Comparison of ENCODE assay signal across 8 mouse cellular contexts in the genomic region with DNA sequence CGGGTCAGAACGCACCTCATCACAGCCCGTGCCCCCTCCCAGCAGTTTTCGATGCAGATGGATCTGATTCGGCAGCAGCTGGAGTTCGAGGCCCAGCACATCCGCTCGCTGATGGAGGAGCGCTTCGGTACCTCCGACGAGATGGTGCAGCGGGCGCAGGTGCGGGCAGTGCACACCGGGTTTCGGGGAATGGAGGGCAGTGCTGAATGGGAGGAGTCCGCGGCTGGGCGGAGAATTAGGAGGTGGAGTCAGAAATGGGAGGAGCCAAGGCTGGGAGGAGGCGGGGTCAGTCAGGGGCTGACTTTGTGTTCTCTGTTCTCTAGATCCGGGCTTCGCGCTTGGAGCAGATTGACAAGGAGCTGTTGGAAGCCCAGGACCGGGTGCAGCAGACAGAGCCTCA. TPM values are rescaled to one million over a fixed set of nuclear protein-coding genes. Genes with fewer than 3 reads are reported as not detected.
DNase-seq lines count a peak whose midpoint lies in the region; ATAC-seq and TF ChIP-seq lines count a peak whose summit lies in the region.

No protein-coding gene starts in this region.

- peaks cover 47% of the 10 kb centered on the region for H3K27me3 ChIP-seq in lung, embryonic 14.5 days (ENCODE audit: insufficient read depth, low read length)
- no peaks in the 10 kb centered on the region for H3K27me3 ChIP-seq in forebrain, postnatal 0 days (ENCODE audit: insufficient read depth, low read length)
- H3K27me3 ChIP-seq in limb, embryonic 15.5 days = peaks cover 69% of the 10 kb centered on the region

- intact Hi-C loops in left cerebral cortex, postnatal 10 days (cut with DNase I) = no loop called here
- intact Hi-C loops in left cerebral cortex, postnatal 25 days (cut with DNase I) = no loop called here

- peak overlapping the region; percentile 43 for H3K4me2 ChIP-seq in lung, embryonic 14.5 days
- H3K4me2 ChIP-seq in forebrain, postnatal 0 days (ENCODE audit: low read depth) = 0 out of 2 replicates have a peak overlapping the region, but pooled peaks have one; percentile 3
- H3K4me2 ChIP-seq in limb, embryonic 15.5 days = peak overlapping the region; percentile 12; the same call in 1 of the 2 replicates

- no peak overlapping the region for H3K27ac ChIP-seq in lung, embryonic 14.5 days (ENCODE audit: low read depth)
- no peak overlapping the region for H3K27ac ChIP-seq in forebrain, postnatal 0 days (ENCODE audit: low read depth, low read length)
- no peak overlapping the region for H3K27ac ChIP-seq in limb, embryonic 15.5 days

- H3K4me1 ChIP-seq in lung, embryonic 14.5 days (ENCODE audit: insufficient read depth) = no peaks in the 10 kb centered on the region
- H3K4me1 ChIP-seq in lung, adult 2 months (ENCODE audit: control insufficient read depth, insufficient read depth, low read length) = no peaks in the 10 kb centered on the region
- H3K4me1 ChIP-seq in forebrain, postnatal 0 days (ENCODE audit: insufficient read depth) = peaks cover 20% of the 10 kb centered on the region
- peaks cover 9% of the 10 kb centered on the region for H3K4me1 ChIP-seq in limb, embryonic 15.5 days

- 8% methylated on average over 25 of the region's 25 CpGs for WGBS in lung, embryonic 14.5 days
- 13% methylated on average over 25 of the region's 25 CpGs for WGBS in lung, adult 2 months
- 42% methylated on average over 25 of the region's 25 CpGs for WGBS in forebrain, postnatal 0 days
- 12% methylated on average over 24 of the region's 25 CpGs for WGBS in limb, embryonic 15.5 days

- no peak for TF ChIP-seq CTCF in lung, embryonic 14.5 days (IDR thresholded peaks at IDR 0.05; ENCODE audit: low read depth)
- TF ChIP-seq CTCF in lung, adult 2 months (IDR thresholded peaks at IDR 0.05; ENCODE audit: insufficient read depth, low read length) = no peak
- no peak for TF ChIP-seq CTCF in forebrain, postnatal 0 days (IDR thresholded peaks at IDR 0.05; ENCODE audit: low read depth)

- H3K9ac ChIP-seq in lung, embryonic 14.5 days = 0 out of 2 replicates have a peak overlapping the region, but pooled peaks have one; percentile 5
- no peak overlapping the region for H3K9ac ChIP-seq in forebrain, postnatal 0 days
- H3K9ac ChIP-seq in limb, embryonic 15.5 days = no peak overlapping the region

- no peaks in the 10 kb centered on the region for H3K36me3 ChIP-seq in lung, embryonic 14.5 days (ENCODE audit: insufficient read depth)
- peaks cover 77% of the 10 kb centered on the region for H3K36me3 ChIP-seq in forebrain, postnatal 0 days (ENCODE audit: insufficient read depth)
- 0 out of 2 replicates have a peak, but pooled peaks cover 5% of the 10 kb centered on the region for H3K36me3 ChIP-seq in limb, embryonic 15.5 days

- peak; percentile 55 for DNase-seq in lung, embryonic 14.5 days
- DNase-seq in lung, adult 2 months = no peak
- DNase-seq in forebrain, postnatal 0 days = no peak
- DNase-seq in left cerebral cortex, postnatal 10 days (ENCODE audit: extremely low spot score in 1 of 2, low spot score in 2 of 2) = no peak
- DNase-seq in left cerebral cortex, postnatal 25 days (ENCODE audit: low spot score in 2 of 2) = no peak
- no peak for DNase-seq in embryo, embryonic 9.5 days (ENCODE audit: extremely low spot score)

- no peak for TF ChIP-seq POLR2A in lung, adult 2 months (IDR thresholded peaks at IDR 0.05; ENCODE audit: borderline replicate concordance, extremely low read depth, low read depth, low read length)

- ATAC-seq in lung, embryonic 14.5 days (ENCODE audit: insufficient read depth) = no peak
- ATAC-seq in forebrain, postnatal 0 days = no peak
- ATAC-seq in limb, embryonic 15.5 days (ENCODE audit: insufficient number of reproducible peaks, low FRiP score, low TSS enrichment, low read depth) = no peak
- peak; percentile 60; the same call in 1 of the 2 replicates for ATAC-seq in monocyte, adult 5-6 weeks (replicated peaks; ENCODE audit: insufficient number of reproducible peaks, low FRiP score, low TSS enrichment, poor library complexity, severe bottlenecking)

- H3K9me3 ChIP-seq in lung, embryonic 14.5 days (ENCODE audit: low read depth, low read length) = no peaks in the 10 kb centered on the region
- H3K9me3 ChIP-seq in forebrain, postnatal 0 days (ENCODE audit: low read length) = no peaks in the 10 kb centered on the region
- H3K9me3 ChIP-seq in limb, embryonic 15.5 days = no peaks in the 10 kb centered on the region

- H3K4me3 ChIP-seq in lung, embryonic 14.5 days (ENCODE audit: low read depth, low read length) = 0 out of 2 replicates have a peak overlapping the region, but pooled peaks have one; percentile 8
- no peak overlapping the region for H3K4me3 ChIP-seq in lung, adult 2 months (replicated peaks; ENCODE audit: extremely low read depth, low read depth, low read length)
- no peak overlapping the region for H3K4me3 ChIP-seq in forebrain, postnatal 0 days (ENCODE audit: low read depth, low read length)
- no peak overlapping the region for H3K4me3 ChIP-seq in limb, embryonic 15.5 days

RNA-seq across cellular contexts. Expression of a gene that starts 9.1 kb away (rescaled TPM):
- 0.62 and 0.96 TPM in 2 replicates for polyA plus RNA-seq in lung, embryonic 14.5 days (2014; fragmentation: Nextera tagmentation; extraction: Ambion mirVana)
- 3.8 and 4.1 TPM in 2 replicates for polyA plus RNA-seq in lung, adult 2 months (2012; rRNA removed)
- total RNA-seq in forebrain, postnatal 0 days (2014; rRNA removed) = 309 and 328 TPM in 2 replicates
- 85.3 and 112 TPM in 2 replicates for polyA plus RNA-seq in forebrain, postnatal 0 days (2015; fragmentation: Nextera tagmentation; extraction: Ambion mirVana)
- polyA plus RNA-seq in limb, embryonic 15.5 days (2015; fragmentation: Nextera tagmentation; extraction: Ambion mirVana) = 1.5 TPM in 2 replicates
- total RNA-seq in monocyte, adult 5-6 weeks (2017) = 2.3 TPM in 1 of 3 replicates, not detected in the others
- 100 to 1,000 TPM; 175 to 194 TPM for total RNA-seq in left cerebral cortex, postnatal 10 days (2021)
- total RNA-seq in left cerebral cortex, postnatal 25 days (2021) = 100 to 1,000 TPM in 1 of 2 experiments, 10 to 100 TPM in 1; 93.4 to 103 TPM

RNA-seq across cellular contexts. Expression of a gene that starts 12.6 kb away (rescaled TPM):
- polyA plus RNA-seq in lung, embryonic 14.5 days (2014; fragmentation: Nextera tagmentation; extraction: Ambion mirVana) = 1,192 and 1,202 TPM in 2 replicates
- 1,318 and 1,397 TPM in 2 replicates for polyA plus RNA-seq in lung, adult 2 months (2012; rRNA removed)
- 1,181 and 1,718 TPM in 2 replicates for total RNA-seq in forebrain, postnatal 0 days (2014; rRNA removed)
- polyA plus RNA-seq in forebrain, postnatal 0 days (2015; fragmentation: Nextera tagmentation; extraction: Ambion mirVana) = 681 and 897 TPM in 2 replicates
- 842 and 925 TPM in 2 replicates for polyA plus RNA-seq in limb, embryonic 15.5 days (2015; fragmentation: Nextera tagmentation; extraction: Ambion mirVana)
- total RNA-seq in monocyte, adult 5-6 weeks (2017) = 1,267 to 1,604 TPM (median 1,393 TPM) in 3 replicates
- total RNA-seq in left cerebral cortex, postnatal 10 days (2021) = 100 to 1,000 TPM; 784 to 803 TPM
- total RNA-seq in left cerebral cortex, postnatal 25 days (2021) = 100 to 1,000 TPM; 788 to 790 TPM

RNA-seq across cellular contexts. Expression of a gene that starts 15.5 kb away (rescaled TPM):
- polyA plus RNA-seq in lung, embryonic 14.5 days (2014; fragmentation: Nextera tagmentation; extraction: Ambion mirVana) = 41.7 and 41.8 TPM in 2 replicates
- polyA plus RNA-seq in lung, adult 2 months (2012; rRNA removed) = 58.4 and 62.4 TPM in 2 replicates
- 19.2 and 22.8 TPM in 2 replicates for total RNA-seq in forebrain, postnatal 0 days (2014; rRNA removed)
- polyA plus RNA-seq in forebrain, postnatal 0 days (2015; fragmentation: Nextera tagmentation; extraction: Ambion mirVana) = 32.4 and 35.6 TPM in 2 replicates
- polyA plus RNA-seq in limb, embryonic 15.5 days (2015; fragmentation: Nextera tagmentation; extraction: Ambion mirVana) = 54.4 and 56.0 TPM in 2 replicates
- 23.5 to 28.1 TPM (median 27.6 TPM) in 3 replicates for total RNA-seq in monocyte, adult 5-6 weeks (2017)
- 10 to 100 TPM; 19.9 to 21.0 TPM for total RNA-seq in left cerebral cortex, postnatal 10 days (2021)
- 10 to 100 TPM; 27.3 to 29.8 TPM for total RNA-seq in left cerebral cortex, postnatal 25 days (2021)

RNA-seq across cellular contexts. Expression of a gene that starts 24.4 kb away (rescaled TPM):
- 3.8 and 4.2 TPM in 2 replicates for polyA plus RNA-seq in lung, embryonic 14.5 days (2014; fragmentation: Nextera tagmentation; extraction: Ambion mirVana)
- 9.8 and 10.4 TPM in 2 replicates for polyA plus RNA-seq in lung, adult 2 months (2012; rRNA removed)
- 3.4 and 3.8 TPM in 2 replicates for total RNA-seq in forebrain, postnatal 0 days (2014; rRNA removed)
- 7.4 TPM in 2 replicates for polyA plus RNA-seq in forebrain, postnatal 0 days (2015; fragmentation: Nextera tagmentation; extraction: Ambion mirVana)
- polyA plus RNA-seq in limb, embryonic 15.5 days (2015; fragmentation: Nextera tagmentation; extraction: Ambion mirVana) = 4.3 and 5.0 TPM in 2 replicates
- 0.57 TPM in 1 of 3 replicates, not detected in the others for total RNA-seq in monocyte, adult 5-6 weeks (2017)
- 1 to 10 TPM; 9.8 to 9.9 TPM for total RNA-seq in left cerebral cortex, postnatal 10 days (2021)
- 1 to 10 TPM; 4.5 to 4.6 TPM for total RNA-seq in left cerebral cortex, postnatal 25 days (2021)

RNA-seq across cellular contexts. Expression of a gene that starts 24.9 kb away (rescaled TPM):
- 10.5 and 12.2 TPM in 2 replicates for polyA plus RNA-seq in lung, embryonic 14.5 days (2014; fragmentation: Nextera tagmentation; extraction: Ambion mirVana)
- 23.7 and 26.8 TPM in 2 replicates for polyA plus RNA-seq in lung, adult 2 months (2012; rRNA removed)
- 1.8 and 2.7 TPM in 2 replicates for total RNA-seq in forebrain, postnatal 0 days (2014; rRNA removed)
- 5.1 and 6.4 TPM in 2 replicates for polyA plus RNA-seq in forebrain, postnatal 0 days (2015; fragmentation: Nextera tagmentation; extraction: Ambion mirVana)
- polyA plus RNA-seq in limb, embryonic 15.5 days (2015; fragmentation: Nextera tagmentation; extraction: Ambion mirVana) = 13.8 and 16.1 TPM in 2 replicates
- total RNA-seq in monocyte, adult 5-6 weeks (2017) = not detected in 3 replicates
- 10 to 100 TPM in 1 of 2 experiments, 1 to 10 TPM in 1; 9.3 to 10.1 TPM for total RNA-seq in left cerebral cortex, postnatal 10 days (2021)
- total RNA-seq in left cerebral cortex, postnatal 25 days (2021) = 10 to 100 TPM; 10.5 to 11.2 TPM

Comparison
In these comparisons a context has a peak if more than half of its experiments do, and no peak if none do; other contexts are left out.
1. RNA of a gene that starts 9.1 kb away (total RNA-seq): 309 to 328 TPM in forebrain, postnatal 0 days, 175 to 194 TPM in left cerebral cortex, postnatal 10 days and 93.4 to 103 TPM in left cerebral cortex, postnatal 25 days; 2.3 TPM in monocyte, adult 5-6 weeks; every median in the first group is over 10 times any median in the second.
2. Peak in every context shown above with its lines, with median percentiles within 50 percentile points of each other: H3K4me2 ChIP-seq.